Mouse (Mus musculus) thymus, postnatal 36 days (tissue): ENCODE results near the gene Wwc2.
"Not testable (repeated sequence)": the region's sequence is repeated elsewhere in the genome, so short reads cannot be mapped to it uniquely, and the experiment has no call there.

Source experiments
- DNase-seq, 2 experiments: peaks; one replicate each; pipeline ENCODE4 v3.0.0; 2022; ENCODE audit warnings: mixed read lengths in 2 of 2

Gene Wwc2

GRCm38 (mm10) chr8:47843063-47843462, 147.7 kb downstream of the Wwc2 start:
- no peak for DNase-seq

GRCm38 (mm10) chr8:47833944-47834343, 156.8 kb downstream of the Wwc2 start:
- DNase-seq: no peak

GRCm38 (mm10) chr8:47832616-47833015, 158.1 kb downstream of the Wwc2 start:
- DNase-seq: no peak

- DNase-seq: no peak
Measured at GRCm38 (mm10) chr8:47826911-47827310, 163.8 kb downstream of the Wwc2 start.

- DNase-seq: no peak
Measured at GRCm38 (mm10) chr8:47825596-47825995, 165.1 kb downstream of the Wwc2 start.

- no peak for DNase-seq
Measured at GRCm38 (mm10) chr8:47824182-47824581, 166.5 kb downstream of the Wwc2 start, which contains the start of gene Cldn22. Gene Cldn22, plus strand, starts transcription at chr8:47824482.

- DNase-seq: no peak
Measured at GRCm38 (mm10) chr8:47823777-47824176, 166.9 kb downstream of the Wwc2 start.

- DNase-seq: not testable (repeated sequence)
Measured at GRCm38 (mm10) chr8:47822541-47822940, 168.2 kb downstream of the Wwc2 start.

GRCm38 (mm10) chr8:47821843-47822242, 168.9 kb downstream of the Wwc2 start, which contains the start of gene Cldn24:
Gene Cldn24, plus strand, starts transcription at chr8:47822143.
- DNase-seq: no peak

- no peak for DNase-seq
Measured at GRCm38 (mm10) chr8:47820914-47821772, 169.6 kb downstream of the Wwc2 start.

GRCm38 (mm10) chr8:47819034-47819433, 171.7 kb downstream of the Wwc2 start:
- DNase-seq: no peak

GRCm38 (mm10) chr8:47811221-47811620, 179.5 kb downstream of the Wwc2 start:
- no peak for DNase-seq

GRCm38 (mm10) chr8:47810666-47811015, 180.1 kb downstream of the Wwc2 start:
- DNase-seq: no peak

GRCm38 (mm10) chr8:47809970-47810665, 180.6 kb downstream of the Wwc2 start:
- DNase-seq: no peak

GRCm38 (mm10) chr8:47804262-47804661, 186.5 kb downstream of the Wwc2 start:
- DNase-seq: no peak

- DNase-seq: no peak
Measured at GRCm38 (mm10) chr8:47802349-47802748, 188.4 kb downstream of the Wwc2 start.

- no peak for DNase-seq
Measured at GRCm38 (mm10) chr8:47799438-47799837, 191.3 kb downstream of the Wwc2 start.

GRCm38 (mm10) chr8:47791986-47792385, 198.7 kb downstream of the Wwc2 start:
- no peak for DNase-seq

- no peak for DNase-seq
Measured at GRCm38 (mm10) chr8:47787705-47788104, 203.0 kb downstream of the Wwc2 start.

- DNase-seq: no peak
Measured at GRCm38 (mm10) chr8:47786323-47786722, 204.4 kb downstream of the Wwc2 start.

GRCm38 (mm10) chr8:47784436-47784835, 206.3 kb downstream of the Wwc2 start:
- no peak for DNase-seq

- no peak for DNase-seq
Measured at GRCm38 (mm10) chr8:47783944-47784343, 206.8 kb downstream of the Wwc2 start.

- no peak for DNase-seq
Measured at GRCm38 (mm10) chr8:47783544-47783943, 207.2 kb downstream of the Wwc2 start.

GRCm38 (mm10) chr8:47781881-47782280, 208.8 kb downstream of the Wwc2 start:
- no peak for DNase-seq
